Mouse (Mus musculus) megakaryocyte-erythroid progenitor cell, adult 5 weeks (primary cell): Measurements from ENCODE around the gene Ankrd44. TPM values are rescaled to one million over a fixed set of nuclear protein-coding genes. Genes with fewer than 3 reads are reported as not detected.

Experiments
- polyA plus RNA-seq: library from polyadenylated mRNA; stranded (reverse); fragments of >175 nt; gene quantifications from 2 replicates; pipeline ENCODE4 v1.2.3, GENCODE M21; 2012

The Ankrd44 gene
- polyA plus RNA-seq, result 5.0 and 5.2 TPM in 2 replicates

DNA sequence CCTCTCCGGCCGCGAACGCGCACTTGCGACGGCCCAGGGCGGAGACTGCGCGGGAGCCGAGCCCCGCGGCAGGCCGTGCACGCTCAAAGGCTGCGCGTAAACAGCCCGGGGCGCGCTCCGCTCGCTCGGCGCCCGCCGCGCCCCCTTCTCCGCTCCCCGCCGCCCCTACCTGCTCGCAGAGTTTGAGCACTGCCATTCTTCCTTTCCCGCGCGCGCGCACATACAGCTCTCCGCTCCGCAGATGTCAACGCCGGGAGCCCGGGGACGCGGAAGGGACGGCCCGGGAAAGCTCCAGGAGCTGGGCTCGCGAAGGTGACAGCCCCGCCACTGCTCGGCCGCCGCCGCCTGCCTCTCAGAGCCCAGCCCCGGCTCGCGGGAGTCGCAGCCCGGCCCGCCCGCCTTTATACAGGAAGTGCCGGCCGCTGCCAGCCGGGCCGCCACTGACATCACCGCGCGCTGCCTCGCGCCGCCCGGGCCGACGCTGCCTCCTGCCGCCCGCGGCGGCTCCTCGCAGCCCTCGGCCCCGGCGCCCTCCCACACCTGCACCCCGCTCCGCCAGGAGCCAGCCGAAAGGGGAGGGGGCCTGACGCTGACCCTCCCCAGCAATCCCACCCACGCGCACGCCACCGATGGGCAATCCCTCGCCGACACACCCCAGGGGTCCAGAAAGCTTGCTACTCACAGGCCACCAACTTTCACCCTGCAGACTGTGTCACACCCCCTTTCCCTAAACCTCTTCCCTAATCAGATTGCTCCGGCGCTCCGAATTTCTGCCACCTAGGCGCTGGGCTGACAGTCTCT, at the start of gene Ankrd44:
TSS of gene Ankrd44 (minus strand) at position 417 of the 801 bp plus-strand sequence.

Other genes with a start within 250 kb of the Ankrd44 start
- gene Sf3b1, start 101.1 kb upstream of the Ankrd44 start, polyA plus RNA-seq, result 19.5 and 26.2 TPM in 2 replicates
- gene Coq10b, start 126.4 kb upstream of the Ankrd44 start, polyA plus RNA-seq, result 13.0 and 14.7 TPM in 2 replicates
- 74.1 and 78.2 TPM in 2 replicates for gene Hspe1, start 161.7 kb upstream of the Ankrd44 start, polyA plus RNA-seq
- 61.8 and 70.3 TPM in 2 replicates for gene Hspd1, start 161.9 kb upstream of the Ankrd44 start, polyA plus RNA-seq
- gene Mob4, start 204.8 kb upstream of the Ankrd44 start, polyA plus RNA-seq, result 5.3 and 5.8 TPM in 2 replicates